22 mouse cellular contexts compared by ENCODE assay signal in the genomic region with DNA sequence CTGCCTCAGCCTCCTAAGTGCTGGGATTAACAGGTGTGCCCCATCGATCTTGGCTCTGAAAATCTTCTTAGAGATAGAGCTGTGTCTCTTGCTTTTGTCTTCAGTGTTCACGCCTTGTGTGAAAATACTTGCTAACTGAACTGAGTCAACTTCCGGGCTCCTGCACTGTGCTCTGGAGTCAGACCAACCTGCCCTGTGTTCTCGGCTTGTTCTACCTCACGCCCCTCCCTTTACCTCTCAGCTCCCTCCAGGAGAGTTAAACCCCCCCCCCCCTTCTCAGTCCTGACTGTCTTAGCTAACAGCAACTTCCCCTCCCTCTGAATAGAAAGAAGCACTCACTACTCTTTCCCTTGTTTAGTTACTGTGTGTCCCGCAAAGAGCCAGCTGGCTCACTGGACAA. TPM values are rescaled to one million over a fixed set of nuclear protein-coding genes. Genes with fewer than 3 reads are reported as not detected.
A peak's percentile ranks its signal among the peaks of the same experiment; 100 is the strongest.
DNase-seq lines count a peak whose midpoint lies in the region; ATAC-seq and TF ChIP-seq lines count a peak whose summit lies in the region.
"Had no signal": no experiment of that assay in that cellular context is flagged by ENCODE, and none has a peak within 500 bp of the region (broad histone marks: within the 10 kb centered on the region; RNA-seq: fewer than 3 reads in every experiment).

No protein-coding gene starts in this region.

- no peaks in the 10 kb centered on the region for H3K36me3 ChIP-seq in spleen, adult 2 months (ENCODE audit: control insufficient read depth, insufficient read depth, low read length)

- 0 out of 2 replicates have a peak, but pooled peaks cover 3% of the 10 kb centered on the region for H3K27me3 ChIP-seq in spleen, adult 2 months (ENCODE audit: control insufficient read depth, insufficient read depth, low read length)
- H3K27me3 ChIP-seq: embryonic facial prominence, embryonic 12.5 days; embryonic facial prominence, embryonic 15.5 days had no signal

- TF ChIP-seq POLR2A in spleen, adult 2 months (IDR thresholded peaks at IDR 0.05; ENCODE audit: low read depth, low read length): no peak

- TF ChIP-seq CTCF in spleen, adult 2 months (IDR thresholded peaks at IDR 0.05; ENCODE audit: extremely low read depth, insufficient read depth, insufficient read length, insufficient replicate concordance): no peak

- ATAC-seq in inflammation-experienced regulatory T-cells, adult 6 months: peak; percentile 54
- ATAC-seq: forebrain, embryonic 14.5 days; forebrain, postnatal 0 days had no signal

- peaks cover 10% of the 10 kb centered on the region; the same call in 1 of the 2 replicates for H3K4me1 ChIP-seq in spleen, adult 2 months (ENCODE audit: control insufficient read depth, insufficient read depth, insufficient read length)

- H3K27ac ChIP-seq in spleen, adult 2 months (ENCODE audit: insufficient read depth, low read length): peak overlapping the region; percentile 4; the same call in 1 of the 2 replicates
- H3K27ac ChIP-seq: embryonic facial prominence, embryonic 12.5 days; embryonic facial prominence, embryonic 15.5 days; gastrocnemius, adult 2 months; hindbrain, embryonic 12.5 days; hindbrain, embryonic 15.5 days had no signal

- WGBS in spleen, adult 2 months: 44% methylated on average over 6 of the region's 6 CpGs

- DNase-seq in spleen, adult 2 months (ENCODE audit: low read depth in 1 of 2, low spot score in 2 of 2): peak in 1 of 2 experiments; percentile 24
- no peak for DNase-seq in spleen, postnatal 10 days (ENCODE audit: low spot score in 2 of 2)
- DNase-seq in CD4-positive helper T cell, adult 2 months (ENCODE audit: low read depth, low spot score): peak; percentile 44
- no peak for DNase-seq in cerebellum, adult 9-10 months
- no peak for DNase-seq in cerebellum, adult 11 months
- DNase-seq: adrenal gland, adult 2 months; adrenal gland, postnatal 14 days; cerebellum, adult 18-20 months; cerebellum, adult 9-11 months; cerebellum, postnatal 25 days; forebrain, postnatal 0 days; gastrocnemius, adult 2 months; gastrocnemius, postnatal 14 days; heart, adult 11 months had no signal

- H3K4me3 ChIP-seq in spleen, adult 2 months (ENCODE audit: extremely low read depth, insufficient read depth, insufficient read length): no peak overlapping the region
- H3K4me3 ChIP-seq: embryonic facial prominence, embryonic 12.5 days; embryonic facial prominence, embryonic 15.5 days; gastrocnemius, adult 2 months; hindbrain, embryonic 12.5 days; hindbrain, embryonic 15.5 days had no signal

RNA-seq across cellular contexts. Expression of gene Fkbp11, which starts 2.8 kb away (rescaled TPM):
- 16.7 and 18.1 TPM in 2 replicates for polyA plus RNA-seq in spleen, adult 2 months (2012; rRNA removed)
- polyA plus RNA-seq in inflammation-experienced regulatory T-cells, adult 6 months (2017; shearing (Covaris generic)): 1 to 10 TPM in 1 of 3 experiments, under 1 TPM in 1, not detected in 1; 0.62 to 1.7 TPM

RNA-seq across cellular contexts. Expression of gene Ccdc65, which starts 22.8 kb away (rescaled TPM):
- not detected in 2 replicates for polyA plus RNA-seq in spleen, adult 2 months (2012; rRNA removed)
- not detected for polyA plus RNA-seq in inflammation-experienced regulatory T-cells, adult 6 months (2017; shearing (Covaris generic))

RNA-seq across cellular contexts. Expression of gene Arf3, which starts 32.2 kb away (rescaled TPM):
- polyA plus RNA-seq in spleen, adult 2 months (2012; rRNA removed): 65.2 and 70.5 TPM in 2 replicates
- 10 to 100 TPM; 35.5 to 38.0 (median 37.8) TPM for polyA plus RNA-seq in inflammation-experienced regulatory T-cells, adult 6 months (2017; shearing (Covaris generic))

RNA-seq across cellular contexts. Expression of gene Wnt10b, which starts 47.2 kb away (rescaled TPM):
- 0.78 and 0.93 TPM in 2 replicates for polyA plus RNA-seq in spleen, adult 2 months (2012; rRNA removed)
- polyA plus RNA-seq in inflammation-experienced regulatory T-cells, adult 6 months (2017; shearing (Covaris generic)): under 1 TPM in 1 of 3 experiments, not detected in 2; 0.15 TPM
- polyA plus RNA-seq: forebrain, embryonic 14.5 days; forebrain, postnatal 0 days; heart, embryonic 11.5 days; heart, embryonic 14.5 days; hindbrain, embryonic 15.5 days had no signal

RNA-seq across cellular contexts. Expression of gene Rnd1, which starts 53.5 kb away (rescaled TPM):
- 3.4 and 4.4 TPM in 2 replicates for polyA plus RNA-seq in spleen, adult 2 months (2012; rRNA removed)
- 1 to 10 TPM in 1 of 3 experiments, under 1 TPM in 2; 0.94 to 1.8 (median 0.99) TPM for polyA plus RNA-seq in inflammation-experienced regulatory T-cells, adult 6 months (2017; shearing (Covaris generic))
